In the genomic region with DNA sequence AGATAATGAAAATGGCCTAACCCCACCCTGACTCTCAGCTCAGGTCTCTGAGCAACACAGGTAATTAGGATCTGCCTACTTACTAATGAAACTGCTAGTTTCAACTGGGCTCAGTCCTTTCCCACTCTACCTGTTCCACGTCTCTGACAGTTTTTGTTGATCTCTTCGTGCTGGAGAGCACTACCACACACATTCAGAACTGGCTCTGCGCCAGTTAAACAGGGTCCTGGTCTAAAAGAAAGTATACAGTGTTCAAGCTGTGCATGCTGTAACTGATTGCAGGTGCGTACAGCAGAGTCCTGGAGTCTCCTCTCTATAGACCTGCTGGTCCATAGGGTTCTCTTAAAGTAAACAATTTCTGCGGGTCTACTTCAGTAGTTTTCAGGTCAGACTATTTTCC, we compare ENCODE assay signal across 19 mouse cellular contexts. TPM values are rescaled to one million over a fixed set of nuclear protein-coding genes. Genes with fewer than 3 reads are reported as not detected.
DNase-seq lines count a peak whose midpoint lies in the region; ATAC-seq lines count a peak whose summit lies in the region.
"Had no signal": no experiment of that assay in that cellular context is flagged by ENCODE, and none has a peak within 500 bp of the region (broad histone marks: within the 10 kb centered on the region; RNA-seq: fewer than 3 reads in every experiment).

No protein-coding gene starts in this region.

- no peaks in the 10 kb centered on the region for H3K27me3 ChIP-seq in limb, embryonic 12.5 days
- H3K27me3 ChIP-seq in limb, embryonic 10.5 days (ENCODE audit: low read depth, poor library complexity, severe bottlenecking): no peaks in the 10 kb centered on the region
- no peaks in the 10 kb centered on the region for H3K27me3 ChIP-seq in midbrain, embryonic 11.5 days (ENCODE audit: control insufficient read depth, insufficient read depth, low read length)
- H3K27me3 ChIP-seq in midbrain, embryonic 10.5 days (ENCODE audit: low read depth, poor library complexity, severe bottlenecking): no peaks in the 10 kb centered on the region
- H3K27me3 ChIP-seq in embryonic facial prominence, embryonic 15.5 days: no peaks in the 10 kb centered on the region
- H3K27me3 ChIP-seq in stomach, embryonic 16.5 days (ENCODE audit: control insufficient read depth, insufficient read depth, low read length): no peaks in the 10 kb centered on the region
- no peaks in the 10 kb centered on the region for H3K27me3 ChIP-seq in kidney, embryonic 15.5 days
- H3K27me3 ChIP-seq: heart, embryonic 13.5 days; neural tube, embryonic 12.5 days had no signal

- H3K4me2 ChIP-seq in limb, embryonic 12.5 days: no peak overlapping the region
- no peak overlapping the region for H3K4me2 ChIP-seq in midbrain, embryonic 11.5 days
- no peak overlapping the region for H3K4me2 ChIP-seq in embryonic facial prominence, embryonic 15.5 days (replicated peaks)
- no peak overlapping the region for H3K4me2 ChIP-seq in stomach, embryonic 16.5 days (ENCODE audit: low read depth, low read length)
- H3K4me2 ChIP-seq in kidney, embryonic 15.5 days: no peak overlapping the region
- H3K4me2 ChIP-seq: heart, embryonic 13.5 days; neural tube, embryonic 12.5 days had no signal

- H3K9ac ChIP-seq in limb, embryonic 12.5 days (replicated peaks): no peak overlapping the region
- no peak overlapping the region for H3K9ac ChIP-seq in midbrain, embryonic 11.5 days (ENCODE audit: low read length)
- H3K9ac ChIP-seq in embryonic facial prominence, embryonic 15.5 days: no peak overlapping the region
- no peak overlapping the region for H3K9ac ChIP-seq in stomach, embryonic 16.5 days (ENCODE audit: low read length)
- H3K9ac ChIP-seq in kidney, embryonic 15.5 days: no peak overlapping the region
- H3K9ac ChIP-seq: heart, embryonic 13.5 days; neural tube, embryonic 12.5 days had no signal

- no peak for DNase-seq in limb, embryonic 10.5 days (ENCODE audit: low spot score)
- DNase-seq in midbrain, embryonic 11.5 days (ENCODE audit: low spot score, missing footprints): peak; percentile 53
- DNase-seq in midbrain, embryonic 10.5 days (ENCODE audit: low spot score): no peak
- DNase-seq: adrenal gland, postnatal 25 days; heart, adult 11 months; heart, postnatal 36 days; kidney, adult 11 months; kidney, postnatal 10 days; left cerebral cortex, postnatal 4 days; lung, postnatal 10 days; right cerebral cortex, postnatal 14 days; thymus, postnatal 25 days had no signal

- no peaks in the 10 kb centered on the region for H3K9me3 ChIP-seq in limb, embryonic 12.5 days
- no peaks in the 10 kb centered on the region for H3K9me3 ChIP-seq in limb, embryonic 10.5 days (replicated peaks)
- H3K9me3 ChIP-seq in midbrain, embryonic 11.5 days (ENCODE audit: control insufficient read depth, low read length): peaks cover 3% of the 10 kb centered on the region; the same call in 1 of the 2 replicates
- H3K9me3 ChIP-seq in midbrain, embryonic 10.5 days (replicated peaks): no peaks in the 10 kb centered on the region; the same call in 1 of the 2 replicates
- H3K9me3 ChIP-seq in embryonic facial prominence, embryonic 15.5 days (replicated peaks): no peaks in the 10 kb centered on the region
- H3K9me3 ChIP-seq in stomach, embryonic 16.5 days (replicated peaks; ENCODE audit: control insufficient read depth, low read length): no peaks in the 10 kb centered on the region
- no peaks in the 10 kb centered on the region for H3K9me3 ChIP-seq in kidney, embryonic 15.5 days (replicated peaks)
- H3K9me3 ChIP-seq: heart, embryonic 13.5 days; neural tube, embryonic 12.5 days had no signal

- 0 out of 2 replicates have a peak overlapping the region, but pooled peaks have one; percentile 35 for H3K27ac ChIP-seq in limb, embryonic 12.5 days
- H3K27ac ChIP-seq in limb, embryonic 10.5 days: no peak overlapping the region
- no peak overlapping the region for H3K27ac ChIP-seq in midbrain, embryonic 11.5 days (ENCODE audit: low read depth, low read length)
- H3K27ac ChIP-seq in midbrain, embryonic 10.5 days (replicated peaks): no peak overlapping the region
- peak overlapping the region; percentile 61 for H3K27ac ChIP-seq in embryonic facial prominence, embryonic 15.5 days (replicated peaks)
- peak overlapping the region; percentile 34 for H3K27ac ChIP-seq in stomach, embryonic 16.5 days (ENCODE audit: low read length)
- H3K27ac ChIP-seq in kidney, embryonic 15.5 days: no peak overlapping the region
- H3K27ac ChIP-seq: heart, embryonic 13.5 days; layer of hippocampus, adult 2 months; neural tube, embryonic 12.5 days had no signal

- no peak for ATAC-seq in limb, embryonic 12.5 days (ENCODE audit: insufficient number of reproducible peaks, insufficient read depth, low FRiP score, low TSS enrichment, low read depth)
- no peak for ATAC-seq in midbrain, embryonic 11.5 days (ENCODE audit: low FRiP score)
- ATAC-seq in embryonic facial prominence, embryonic 15.5 days (ENCODE audit: insufficient number of reproducible peaks, low FRiP score, low TSS enrichment, low read depth): no peak; the same call in 1 of the 2 replicates
- peak; percentile 60; the same call in 1 of the 2 replicates for ATAC-seq in stomach, embryonic 16.5 days (ENCODE audit: insufficient read depth, low FRiP score)
- ATAC-seq in kidney, embryonic 15.5 days (replicated peaks; ENCODE audit: low FRiP score): no peak

- H3K36me3 ChIP-seq in limb, embryonic 12.5 days: peaks cover 8% of the 10 kb centered on the region; the same call in 1 of the 2 replicates
- H3K36me3 ChIP-seq in limb, embryonic 10.5 days: peaks cover 12% of the 10 kb centered on the region; the same call in 1 of the 2 replicates
- H3K36me3 ChIP-seq in midbrain, embryonic 11.5 days (ENCODE audit: control insufficient read depth, insufficient read depth, low read length): no peaks in the 10 kb centered on the region
- peaks cover 55% of the 10 kb centered on the region for H3K36me3 ChIP-seq in midbrain, embryonic 10.5 days
- H3K36me3 ChIP-seq in embryonic facial prominence, embryonic 15.5 days: no peaks in the 10 kb centered on the region
- no peaks in the 10 kb centered on the region for H3K36me3 ChIP-seq in stomach, embryonic 16.5 days (ENCODE audit: control insufficient read depth, insufficient read depth, low read length)
- H3K36me3 ChIP-seq in kidney, embryonic 15.5 days: 0 out of 2 replicates have a peak, but pooled peaks cover 3% of the 10 kb centered on the region

- peaks cover 13% of the 10 kb centered on the region for H3K4me1 ChIP-seq in limb, embryonic 12.5 days (replicated peaks)
- H3K4me1 ChIP-seq in limb, embryonic 10.5 days: no peaks in the 10 kb centered on the region
- H3K4me1 ChIP-seq in midbrain, embryonic 11.5 days (ENCODE audit: control insufficient read depth, insufficient read depth, low read length): no peaks in the 10 kb centered on the region
- H3K4me1 ChIP-seq in midbrain, embryonic 10.5 days: no peaks in the 10 kb centered on the region
- peaks cover 14% of the 10 kb centered on the region for H3K4me1 ChIP-seq in embryonic facial prominence, embryonic 15.5 days
- H3K4me1 ChIP-seq in stomach, embryonic 16.5 days (ENCODE audit: control insufficient read depth, insufficient read depth, low read length): peaks cover 12% of the 10 kb centered on the region
- H3K4me1 ChIP-seq in kidney, embryonic 15.5 days: 0 out of 2 replicates have a peak, but pooled peaks cover 13% of the 10 kb centered on the region
- H3K4me1 ChIP-seq: neural tube, embryonic 12.5 days had no signal

- 57% methylated on average over 5 of the region's 5 CpGs for WGBS in limb, embryonic 12.5 days
- 92% methylated on average over 5 of the region's 5 CpGs for WGBS in limb, embryonic 10.5 days
- 87% methylated on average over 5 of the region's 5 CpGs for WGBS in midbrain, embryonic 11.5 days
- whole genome bisulfite sequencing in midbrain, embryonic 10.5 days: 91% methylated on average over 5 of the region's 5 CpGs
- WGBS in embryonic facial prominence, embryonic 15.5 days: 52% methylated on average over 5 of the region's 5 CpGs
- 35% methylated on average over 5 of the region's 5 CpGs for WGBS in stomach, embryonic 16.5 days
- 69% methylated on average over 5 of the region's 5 CpGs for WGBS in kidney, embryonic 15.5 days

- no peak overlapping the region for H3K4me3 ChIP-seq in limb, embryonic 12.5 days (replicated peaks)
- H3K4me3 ChIP-seq in limb, embryonic 10.5 days: no peak overlapping the region
- no peak overlapping the region for H3K4me3 ChIP-seq in midbrain, embryonic 11.5 days (ENCODE audit: low read depth, low read length)
- H3K4me3 ChIP-seq in midbrain, embryonic 10.5 days: no peak overlapping the region
- no peak overlapping the region for H3K4me3 ChIP-seq in embryonic facial prominence, embryonic 15.5 days (replicated peaks)
- no peak overlapping the region for H3K4me3 ChIP-seq in stomach, embryonic 16.5 days (replicated peaks; ENCODE audit: low read length)
- no peak overlapping the region for H3K4me3 ChIP-seq in kidney, embryonic 15.5 days (replicated peaks)
- H3K4me3 ChIP-seq: heart, embryonic 13.5 days; layer of hippocampus, adult 2 months; neural tube, embryonic 12.5 days had no signal

RNA-seq across cellular contexts. Expression of a gene that starts 41.3 kb away (rescaled TPM):
- 61.5 and 62.1 TPM in 2 replicates for polyA plus RNA-seq in limb, embryonic 12.5 days (2016; fragmentation: Nextera tagmentation; extraction: Ambion mirVana)
- polyA plus RNA-seq in limb, embryonic 10.5 days (2016; fragmentation: Nextera tagmentation; extraction: Ambion mirVana): 45.2 and 55.5 TPM in 2 replicates
- polyA plus RNA-seq in midbrain, embryonic 11.5 days (2014; fragmentation: Nextera tagmentation; extraction: Ambion mirVana): 74.6 and 78.0 TPM in 2 replicates
- polyA plus RNA-seq in midbrain, embryonic 10.5 days (2016; fragmentation: Nextera tagmentation; extraction: Ambion mirVana): 39.2 and 46.2 TPM in 2 replicates
- 42.5 and 47.1 TPM in 2 replicates for polyA plus RNA-seq in embryonic facial prominence, embryonic 15.5 days (2015; fragmentation: Nextera tagmentation; extraction: Ambion mirVana)
- 34.1 and 35.3 TPM in 2 replicates for polyA plus RNA-seq in stomach, embryonic 16.5 days (2015; fragmentation: Nextera tagmentation; extraction: Ambion mirVana)
- polyA plus RNA-seq in kidney, embryonic 15.5 days (2015; fragmentation: Nextera tagmentation; extraction: Ambion mirVana): 38.1 and 41.2 TPM in 2 replicates

Comparison
In these comparisons a context has a peak if more than half of its experiments do, and no peak if none do; other contexts are left out.
1. H3K27ac ChIP-seq: peak in limb, embryonic 12.5 days (single experiment), embryonic facial prominence, embryonic 15.5 days (single experiment) and stomach, embryonic 16.5 days (single experiment); none in limb, embryonic 10.5 days (single experiment), midbrain, embryonic 11.5 days (single experiment), midbrain, embryonic 10.5 days (single experiment) and kidney, embryonic 15.5 days (single experiment).